Mouse (Mus musculus) inflammation-experienced regulatory T-cells (primary cell): ENCODE results near the gene Vipas39. TPM values are rescaled to one million over a fixed set of nuclear protein-coding genes. Genes with fewer than 3 reads are reported as not detected.

Experiments
- polyA plus RNA-seq, 2 experiments: library from polyadenylated mRNA; unstranded; fragments of 100-300 nt; shearing (Covaris generic); gene quantifications; one replicate each; pipeline ENCODE4 v1.2.1; 2017

Vipas39 gene
- 10 to 100 TPM; 24.6 to 35.4 TPM for polyA plus RNA-seq

GRCm38 (mm10) chr12:87266108-87266826, at the start of gene Vipas39, which contains the start of gene Ahsa1:
Gene Vipas39 (minus strand): TSS chr12:87266256.
Gene Ahsa1 (plus strand): TSS chr12:87266479.

GRCm38 (mm10) chr12:87299657-87300440, 33.8 kb upstream of the Vipas39 start, which contains the start of gene Ism2:
Gene Ism2 (minus strand): TSS chr12:87299705.

GRCm38 (mm10) chr12:87238632-87239031, 27.4 kb downstream of the Vipas39 start, which contains the start of gene Noxred1:
Gene Noxred1 (minus strand): TSS chr12:87238732.

GRCm38 (mm10) chr12:87199973-87200586, 66.0 kb downstream of the Vipas39 start, which contains the start of gene Tmed8:
Gene Tmed8 (minus strand): TSS chr12:87200454.

GRCm38 (mm10) chr12:87199206-87199972, 66.7 kb downstream of the Vipas39 start, which contains the start of gene Samd15:
Gene Samd15 (plus strand): TSS chr12:87199723.

Other genes starting within 250 kb of the Vipas39 start
- gene Tmem63c, start 244.9 kb downstream of the Vipas39 start, polyA plus RNA-seq: 1 to 10 TPM in 1 of 2 experiments, under 1 TPM in 1; 0.24 to 2.0 TPM
- gene Ngb, start 163.7 kb downstream of the Vipas39 start, polyA plus RNA-seq: under 1 TPM; 0.12 to 0.34 TPM
- 10 to 100 TPM in 1 of 2 experiments, 1 to 10 TPM in 1; 10.0 to 13.2 TPM for gene Gstz1, start 119.1 kb downstream of the Vipas39 start, polyA plus RNA-seq
- 1 to 10 TPM; 2.6 to 5.4 TPM for gene Pomt2, start 118.3 kb downstream of the Vipas39 start, polyA plus RNA-seq
- 1 to 10 TPM; 3.9 to 4.4 TPM for gene Samd15, start 66.5 kb downstream of the Vipas39 start, polyA plus RNA-seq
- 1 to 10 TPM; 5.3 to 7.1 TPM for gene Tmed8, start 65.8 kb downstream of the Vipas39 start, polyA plus RNA-seq
- 1 to 10 TPM in 1 of 2 experiments, under 1 TPM in 1; 0.54 to 2.1 TPM for gene Noxred1, start 27.5 kb downstream of the Vipas39 start, polyA plus RNA-seq
- gene Ahsa1, start 223 bp upstream of the Vipas39 start, polyA plus RNA-seq: 100 to 1,000 TPM; 173 to 190 TPM
- under 1 TPM in 1 of 2 experiments, not detected in 1; 0.29 TPM for gene Ism2, start 33.4 kb upstream of the Vipas39 start, polyA plus RNA-seq
- gene Sptlc2, start 122.1 kb upstream of the Vipas39 start, polyA plus RNA-seq: 100 to 1,000 TPM; 146 to 161 TPM
- 10 to 100 TPM; 54.1 to 85.4 TPM for gene Slirp, start 177.6 kb upstream of the Vipas39 start, polyA plus RNA-seq
- 10 to 100 TPM; 65.2 to 78.9 TPM for gene Alkbh1, start 177.8 kb upstream of the Vipas39 start, polyA plus RNA-seq
- 100 to 1,000 TPM; 160 to 197 TPM for gene Snw1, start 206.0 kb upstream of the Vipas39 start, polyA plus RNA-seq
- 1 to 10 TPM in 1 of 2 experiments, not detected in 1; 1.0 TPM for gene Gm5788, start 228.5 kb upstream of the Vipas39 start, polyA plus RNA-seq
- 1 to 10 TPM in 1 of 2 experiments, under 1 TPM in 1; 0.28 to 2.2 TPM for gene Gm8300, start 248.1 kb upstream of the Vipas39 start, polyA plus RNA-seq